Mouse (Mus musculus): ENCODE results near the gene Guca1a. TPM values are rescaled to one million over a fixed set of nuclear protein-coding genes. Genes with fewer than 3 reads are reported as not detected.

Guca1a gene
- not detected in 4 replicates for total RNA-seq (2023; ENCODE audit: inconsistent age)

DNA sequence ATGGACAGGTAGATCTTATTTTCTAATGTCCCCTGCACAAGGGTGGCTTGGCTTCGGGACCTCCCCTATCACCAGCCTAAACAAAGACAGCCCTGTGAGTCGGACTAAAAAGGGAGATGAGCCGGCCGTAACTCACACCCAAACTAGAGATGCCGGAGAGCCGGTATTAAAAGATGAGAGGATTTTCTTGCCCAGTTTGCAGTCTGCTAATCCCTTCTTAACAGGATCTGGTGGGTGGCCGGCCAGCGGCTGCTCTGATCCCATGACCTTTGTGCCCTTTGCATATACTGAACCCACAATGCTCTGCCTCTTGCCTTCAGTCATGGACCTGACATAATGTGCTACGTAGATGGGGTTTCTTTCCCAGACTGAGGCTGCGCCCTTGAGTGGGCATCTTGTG, at the start of gene Guca1a:
Gene Guca1a (minus strand): TSS at position 134 of the 400 bp plus-strand sequence.

GRCm38 (mm10) chr17:47436907-47437547, 36.6 kb upstream of the Guca1a start, which contains the start of gene 1700001C19Rik:
Gene 1700001C19Rik (minus strand): TSS chr17:47437376.

GRCm38 (mm10) chr17:47436156-47436906, 35.9 kb upstream of the Guca1a start, which contains the start of gene AI661453:
Gene AI661453 (plus strand): TSS chr17:47436615.

DNA sequence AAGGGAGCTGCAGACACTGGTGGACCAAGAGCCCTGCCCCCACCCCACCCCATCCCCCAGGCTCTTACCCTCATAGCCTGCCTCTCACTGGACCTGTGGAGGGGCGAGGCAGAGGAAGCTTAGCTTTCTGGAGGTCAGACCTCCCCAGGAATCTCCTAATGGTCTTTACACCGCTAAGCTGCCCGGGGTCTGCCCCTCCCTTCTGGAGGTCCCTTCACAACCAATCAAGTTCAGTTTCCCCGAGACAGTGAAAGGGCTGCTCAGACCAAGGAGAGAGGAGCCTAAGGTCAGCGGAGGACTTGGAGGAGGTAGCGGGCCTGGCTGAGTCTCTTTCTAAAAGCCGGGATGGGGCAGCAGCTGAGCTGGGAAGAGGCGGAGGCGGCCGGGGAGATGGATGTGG, 15.2 kb downstream of the Guca1a start, which contains the start of gene Guca1b:
Gene Guca1b (plus strand): TSS at position 249 of the 400 bp plus-strand sequence.

DNA sequence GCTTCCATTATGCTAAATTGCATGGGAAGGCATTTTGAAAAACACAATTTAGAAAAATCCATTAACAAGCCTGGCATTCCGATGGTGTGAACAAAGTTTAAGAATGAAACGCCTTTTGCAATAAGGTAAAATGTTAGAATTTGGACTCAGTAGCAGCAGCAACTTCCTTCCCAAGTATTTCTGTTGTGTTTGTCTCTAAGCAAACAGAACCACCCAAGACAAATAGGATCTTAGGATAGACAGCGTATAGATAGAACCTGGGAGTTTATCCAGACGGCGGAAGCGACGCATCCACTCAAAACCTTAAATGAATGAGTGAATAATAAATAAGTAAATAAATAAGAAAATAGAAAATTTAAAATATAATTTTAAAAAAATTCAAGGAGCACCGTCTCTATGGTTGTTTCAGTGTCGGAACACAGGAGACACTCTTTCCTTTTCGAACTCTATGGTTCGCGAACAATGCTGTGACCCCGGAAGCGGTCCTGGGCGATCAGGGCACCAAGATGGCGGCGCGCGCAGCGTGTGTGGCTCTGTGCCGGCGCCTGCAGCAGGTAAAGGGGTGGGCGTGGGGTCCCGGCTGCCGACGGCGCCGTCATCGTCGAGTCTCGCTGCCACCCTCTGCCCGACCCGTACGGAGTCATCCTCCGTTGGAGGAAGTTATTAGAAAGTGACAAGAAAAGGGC, 31.8 kb downstream of the Guca1a start, which contains the start of gene Mrps10:
Gene Mrps10 (plus strand): TSS at position 487 of the 686 bp plus-strand sequence.

Other genes with a start within 250 kb of the Guca1a start
- gene Mrps10, start 31.7 kb downstream of the Guca1a start, total RNA-seq (2023; ENCODE audit: inconsistent age): 17.2 to 24.5 TPM (median 21.7 TPM) in 4 replicates
- gene Guca1b, start 15.2 kb downstream of the Guca1a start, total RNA-seq (2023; ENCODE audit: inconsistent age): 2.0 to 3.0 TPM (median 2.3 TPM) in 4 replicates
- not detected in 4 replicates for gene AI661453, start 36.0 kb upstream of the Guca1a start, total RNA-seq (2023; ENCODE audit: inconsistent age)
- not detected in 4 replicates for gene 1700001C19Rik, start 36.8 kb upstream of the Guca1a start, total RNA-seq (2023; ENCODE audit: inconsistent age)
- gene Taf8, start 101.7 kb upstream of the Guca1a start, total RNA-seq (2023; ENCODE audit: inconsistent age): 64.3 to 80.1 TPM (median 73.3 TPM) in 4 replicates
- gene Ccnd3, start 104.5 kb upstream of the Guca1a start, total RNA-seq (2023; ENCODE audit: inconsistent age): 206 to 221 TPM (median 211 TPM) in 4 replicates
- gene Bysl, start 210.9 kb upstream of the Guca1a start, total RNA-seq (2023; ENCODE audit: inconsistent age): 12.7 to 14.2 TPM (median 13.2 TPM) in 4 replicates
- gene Med20, start 211.0 kb upstream of the Guca1a start, total RNA-seq (2023; ENCODE audit: inconsistent age): 59.2 to 69.9 TPM (median 62.6 TPM) in 4 replicates
- gene Gm20517, start 211.0 kb upstream of the Guca1a start, total RNA-seq (2023; ENCODE audit: inconsistent age): 2.5 to 5.6 TPM (median 2.9 TPM) in 4 replicates
- 3.5 to 6.8 TPM (median 5.3 TPM) in 4 replicates for gene Usp49, start 230.1 kb upstream of the Guca1a start, total RNA-seq (2023; ENCODE audit: inconsistent age)

Measured in B cell, adult (primary cell).